Mouse (Mus musculus) gastrocnemius, postnatal 25 days (tissue): Measurements from ENCODE around the gene Nod1. TPM values are rescaled to one million over a fixed set of nuclear protein-coding genes. Genes with fewer than 3 reads are reported as not detected.

Source experiments
- DNase-seq: peaks from one replicate; pipeline ENCODE4 v3.0.0; 2022
- long read RNA-seq, 2 experiments: library from polyadenylated mRNA; stranded (forward); transcript quantifications; one replicate each; pipeline ENCODE4 v2.0.0; 2021
- total RNA-seq, 2 experiments: library from RNA; stranded (reverse); gene quantifications; 1 replicate in 1 of 2; 2 replicates in 1 of 2; pipeline ENCODE4 v1.2.3; 2021

The Nod1 gene
- total RNA-seq, result 1 to 10 TPM; 6.6 to 7.2 TPM
- long read RNA-seq, experiment 1, full-length matches to known transcripts, result 3 of 3 reads
- long read RNA-seq, experiment 1, partial matches to known transcripts, result 0 of 3 reads
- long read RNA-seq, experiment 1, other reads (novel, unspliced or antisense), result 0 of 3 reads
- long read RNA-seq, experiment 2, full-length matches to known transcripts, result 9 of 9 reads
- long read RNA-seq, experiment 2, partial matches to known transcripts, result 0 of 9 reads
- long read RNA-seq, experiment 2, other reads (novel, unspliced or antisense), result 0 of 9 reads

- peak; percentile 89 for DNase-seq
Measured at GRCm38 (mm10) chr6:54972111-54972928, at the start of gene Nod1. Nod1 (minus strand) TSS chr6:54972612.

GRCm38 (mm10) chr6:55021806-55022205, 49.4 kb upstream of the Nod1 start:
- no peak for DNase-seq

- DNase-seq, result no peak
Measured at GRCm38 (mm10) chr6:55018417-55018816, 46.0 kb upstream of the Nod1 start.

- DNase-seq, result peak; percentile 35
Measured at GRCm38 (mm10) chr6:55016710-55017583, 44.5 kb upstream of the Nod1 start.

GRCm38 (mm10) chr6:55016236-55016635, 43.8 kb upstream of the Nod1 start:
- peak; percentile 26 for DNase-seq

- DNase-seq, result no peak
Measured at GRCm38 (mm10) chr6:55014184-55014583, 41.8 kb upstream of the Nod1 start.

- no peak for DNase-seq
Measured at GRCm38 (mm10) chr6:55012516-55012915, 40.1 kb upstream of the Nod1 start.

GRCm38 (mm10) chr6:55010330-55011091, 38.1 kb upstream of the Nod1 start:
- no peak for DNase-seq

GRCm38 (mm10) chr6:55009391-55010230, 37.2 kb upstream of the Nod1 start:
- no peak for DNase-seq

- no peak for DNase-seq
Measured at GRCm38 (mm10) chr6:55008401-55008800, 36.0 kb upstream of the Nod1 start.

GRCm38 (mm10) chr6:55003559-55003958, 31.1 kb upstream of the Nod1 start:
- no peak for DNase-seq

- DNase-seq, result no peak
Measured at GRCm38 (mm10) chr6:55002438-55002837, 30.0 kb upstream of the Nod1 start.

- DNase-seq, result no peak
Measured at GRCm38 (mm10) chr6:55001320-55001719, 28.9 kb upstream of the Nod1 start.

- DNase-seq, result no peak
Measured at GRCm38 (mm10) chr6:54997726-54998125, 25.3 kb upstream of the Nod1 start.

- no peak for DNase-seq
Measured at GRCm38 (mm10) chr6:54996361-54996760, 23.9 kb upstream of the Nod1 start.

- DNase-seq, result peak; percentile 98
Measured at GRCm38 (mm10) chr6:54992734-54993260, 20.4 kb upstream of the Nod1 start, which contains the start of gene Ggct. Ggct (minus strand) TSS chr6:54992950.

GRCm38 (mm10) chr6:54992141-54992540, 19.7 kb upstream of the Nod1 start:
- DNase-seq, result no peak

- no peak for DNase-seq
Measured at GRCm38 (mm10) chr6:54991189-54991588, 18.8 kb upstream of the Nod1 start.

- no peak for DNase-seq
Measured at GRCm38 (mm10) chr6:54988141-54988540, 15.7 kb upstream of the Nod1 start.

GRCm38 (mm10) chr6:54984096-54984495, 11.7 kb upstream of the Nod1 start:
- no peak for DNase-seq
